Mouse (Mus musculus): ENCODE results near the gene Hsd17b2.

GRCm38 (mm10) chr8:117695636-117696035, 6.1 kb upstream of the Hsd17b2 start:
- TF ChIP-seq POLR2A (IDR thresholded peaks at IDR 0.05; ENCODE audit: borderline replicate concordance, extremely low read depth, low read depth, low read length) = no peak
- no peak for TF ChIP-seq CTCF (IDR thresholded peaks at IDR 0.05; ENCODE audit: insufficient read depth, low read length)
